Mouse (Mus musculus) embryonic facial prominence, embryonic 14.5 days (tissue): ENCODE measurements around the gene Riox1. TPM values are rescaled to one million over a fixed set of nuclear protein-coding genes. Genes with fewer than 3 reads are reported as not detected.
A peak's percentile ranks its signal among the peaks of the same experiment; 100 is the strongest.

ENCODE experiments used
- ATAC-seq: fragments of 200-750 bp; cut with Nextera tagmentation; 2 replicates; pipeline ENCODE4 v1.8.0; 2017; ENCODE audit warnings: low read depth, moderate number of reproducible peaks, moderate TSS enrichment
- DNase-seq: peaks from one replicate; pipeline ENCODE4 v3.0.0-alpha.2; 2015; ENCODE audit warnings: low spot score
- H3K27ac ChIP-seq: fragments of 300-500 bp; sonication (generic); replicated peaks from 2 replicates; pipeline ENCODE4 v1.5.1; 2014; ENCODE audit warnings: low read depth, mild to moderate bottlenecking, low read length, moderate library complexity
- H3K27me3 ChIP-seq: fragments of 300-500 bp; sonication (generic); replicated peaks from 2 replicates; pipeline ENCODE4 v1.6.1; 2014; ENCODE audit warnings: low read length; ENCODE audit not compliant: control insufficient read depth, insufficient read depth
- H3K36me3 ChIP-seq: fragments of 300-500 bp; sonication (generic); 2 replicates; pipeline ENCODE4 v1.6.1; 2014; ENCODE audit warnings: low read length, mixed read lengths; ENCODE audit not compliant: control insufficient read depth, insufficient read depth
- H3K4me1 ChIP-seq: fragments of 300-500 bp; sonication (generic); 2 replicates; pipeline ENCODE4 v1.6.1; 2014; ENCODE audit warnings: antibody characterized with exemption, low read length; ENCODE audit not compliant: control insufficient read depth, insufficient read depth
- H3K4me2 ChIP-seq: fragments of 300-500 bp; sonication (generic); 2 replicates; pipeline ENCODE4 v1.6.1; 2014; ENCODE audit warnings: low read depth, mild to moderate bottlenecking, low read length, moderate library complexity, mixed read lengths
- H3K4me3 ChIP-seq: fragments of 300-500 bp; sonication (generic); 2 replicates; pipeline ENCODE4 v1.5.1; 2014; ENCODE audit warnings: low read depth, mild to moderate bottlenecking, low read length
- H3K9ac ChIP-seq: fragments of 300-500 bp; sonication (generic); 2 replicates; pipeline ENCODE4 v1.6.1; 2014; ENCODE audit warnings: low read depth, mild to moderate bottlenecking, low read length, moderate library complexity, mixed read lengths
- H3K9me3 ChIP-seq: fragments of 300-500 bp; sonication (generic); 2 replicates; pipeline ENCODE4 v1.6.1; 2016; ENCODE audit warnings: low read length; ENCODE audit not compliant: control insufficient read depth
- WGBS: fragments of 180-500 bp; shearing (Covaris S2); extraction: QIAGEN DNeasy Blood & Tissue Kit; methylation state at CpG from one replicate; pipeline ENCODE4 v1.1.7; 2014; 5-methylcytosine and 5-hydroxymethylcytosine counted together
- polyA plus RNA-seq: library from polyadenylated mRNA; unstranded; fragments of >200 nt; fragmentation: Nextera tagmentation; extraction: Ambion mirVana; gene quantifications from 2 replicates; pipeline ENCODE4 v1.2.1, GENCODE M21; 2014

Gene Riox1
- 11.8 and 13.0 TPM in 2 replicates for polyA plus RNA-seq

DNA sequence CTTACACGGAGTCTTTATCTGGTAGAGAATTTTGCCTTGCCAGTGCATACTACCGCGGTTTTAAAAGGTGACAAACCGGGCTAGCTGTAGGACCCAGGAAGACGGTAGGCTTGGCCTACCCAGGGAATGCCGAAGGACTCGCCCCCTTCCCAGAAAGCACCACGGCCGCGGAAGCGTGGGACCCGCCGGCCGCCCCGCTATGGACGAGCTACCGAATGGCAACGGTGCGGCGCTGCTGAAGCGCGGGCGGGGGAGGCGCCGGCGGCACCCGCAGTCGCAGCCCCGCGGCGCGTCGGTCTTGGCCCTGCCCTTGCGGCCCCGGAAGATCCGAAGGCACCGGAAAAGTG lies at the start of gene Riox1:
Gene Riox1 (plus strand): TSS at position 116 of the 347 bp plus-strand sequence.
- WGBS = under 1% methylated on average over 28 of the region's 37 CpGs

GRCm38 (mm10) chr12:83910451-83910850 lies 40.0 kb upstream of the Riox1 start:
- WGBS = 82% methylated on average over 2 of the region's 2 CpGs
- Histone ChIP-seq H3K36me3 (peaks cover 6% of the 10 kb centered on the region; the same call in 1 of the 2 replicates), H3K9ac (no peak overlapping the region), H3K4me3 (no peak overlapping the region), H3K4me1 (0 out of 2 replicates have a peak, but pooled peaks cover 5% of the 10 kb centered on the region), H3K4me2 (no peak overlapping the region), H3K27me3 (no peaks in the 10 kb centered on the region), H3K9me3 (no peaks in the 10 kb centered on the region), H3K27ac (no peak overlapping the region)
- DNase-seq (no peak), ATAC-seq (no peak)

More for the DNA sequence above, at the start of gene Riox1:
- Histone ChIP-seq H3K9ac (peak within 1 kb of the TSS; percentile 82), H3K27ac (peak within 1 kb of the TSS; percentile 80), H3K4me3 (peak within 1 kb of the TSS; percentile 78), H3K4me2 (peak within 1 kb of the TSS; percentile 94), H3K9me3 (peaks cover 3% of the 10 kb centered on the region; the same call in 1 of the 2 replicates), H3K4me1 (peaks cover 13% of the 10 kb centered on the region), H3K36me3 (peaks cover 21% of the 10 kb centered on the region), H3K27me3 (no peaks in the 10 kb centered on the region)
- DNase-seq (peak; percentile 95), ATAC-seq (peak; percentile 96)

GRCm38 (mm10) chr12:83914202-83914740 lies 36.1 kb upstream of the Riox1 start:
- no peak for ATAC-seq
- Histone ChIP-seq H3K9me3 (no peaks in the 10 kb centered on the region), H3K4me2 (no peak overlapping the region), H3K9ac (no peak overlapping the region), H3K27ac (no peak overlapping the region; the same call in 1 of the 2 replicates), H3K27me3 (no peaks in the 10 kb centered on the region), H3K4me3 (no peak overlapping the region), H3K4me1 (0 out of 2 replicates have a peak, but pooled peaks cover 5% of the 10 kb centered on the region), H3K36me3 (peaks cover 6% of the 10 kb centered on the region; the same call in 1 of the 2 replicates)
- 88% methylated on average over 4 of the region's 4 CpGs for WGBS
- no peak for DNase-seq

GRCm38 (mm10) chr12:83914797-83915196 lies 35.6 kb upstream of the Riox1 start:
- Histone ChIP-seq H3K4me3 (no peak overlapping the region), H3K9me3 (no peaks in the 10 kb centered on the region), H3K4me1 (0 out of 2 replicates have a peak, but pooled peaks cover 5% of the 10 kb centered on the region), H3K4me2 (no peak overlapping the region), H3K27me3 (no peaks in the 10 kb centered on the region), H3K9ac (no peak overlapping the region), H3K27ac (no peak overlapping the region; the same call in 1 of the 2 replicates), H3K36me3 (peaks cover 6% of the 10 kb centered on the region; the same call in 1 of the 2 replicates)
- 85% methylated on average over 1 of the region's 1 CpGs for WGBS
- no peak for ATAC-seq
- no peak for DNase-seq

DNA sequence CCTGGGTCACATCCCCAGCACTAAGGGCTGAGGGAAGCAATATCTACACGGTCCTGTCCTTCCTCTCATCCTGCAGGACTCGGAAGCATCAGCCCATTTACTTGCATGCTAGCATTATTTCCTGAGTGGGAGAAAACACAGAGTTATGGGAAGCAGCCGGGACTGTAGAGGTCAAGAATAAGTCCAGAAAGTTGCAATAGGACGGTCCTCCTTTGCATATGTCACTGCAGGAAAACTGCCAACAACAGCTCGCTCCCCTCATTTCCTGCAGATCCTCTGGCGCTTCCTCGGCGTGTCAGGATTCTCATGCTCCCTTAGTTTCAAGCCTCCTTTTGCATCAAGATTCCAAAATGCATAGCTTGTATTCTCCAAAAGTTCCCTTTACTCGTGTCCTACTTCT lies 33.5 kb upstream of the Riox1 start:
- Histone ChIP-seq H3K4me3 (no peak overlapping the region), H3K27me3 (no peaks in the 10 kb centered on the region), H3K9ac (no peak overlapping the region), H3K27ac (0 out of 2 replicates have a peak overlapping the region, but pooled peaks have one; percentile 28), H3K9me3 (no peaks in the 10 kb centered on the region), H3K36me3 (peaks cover 6% of the 10 kb centered on the region; the same call in 1 of the 2 replicates), H3K4me2 (no peak overlapping the region), H3K4me1 (peaks cover 13% of the 10 kb centered on the region)
- DNase-seq (no peak), ATAC-seq (no peak)
- WGBS = 73% methylated on average over 9 of the region's 9 CpGs

- H3K4me1 ChIP-seq = peaks cover 11% of the 10 kb centered on the region
- DNase-seq = no peak
- H3K9me3 ChIP-seq = no peaks in the 10 kb centered on the region
- peak overlapping the region; percentile 94 for H3K4me3 ChIP-seq
- peak overlapping the region; percentile 77 for H3K9ac ChIP-seq
- WGBS = under 1% methylated on average over 22 of the region's 31 CpGs
- ATAC-seq = no peak
- peak overlapping the region; percentile 87 for H3K27ac ChIP-seq
- H3K27me3 ChIP-seq = no peaks in the 10 kb centered on the region
- no peaks in the 10 kb centered on the region for H3K36me3 ChIP-seq
- peak overlapping the region; percentile 86 for H3K4me2 ChIP-seq
These were observed 29.5 kb upstream of the Riox1 start for GRCm38 (mm10) chr12:83920721-83921441.

GRCm38 (mm10) chr12:83921535-83922381 lies 28.6 kb upstream of the Riox1 start, which contains the start of gene Numb:
Numb (minus strand) TSS chr12:83921934.
- DNase-seq (peak; percentile 99), ATAC-seq (peak; percentile 99)
- Histone ChIP-seq H3K4me3 (peak within 1 kb of the TSS; percentile 94), H3K27me3 (no peaks in the 10 kb centered on the region), H3K9me3 (no peaks in the 10 kb centered on the region), H3K36me3 (no peaks in the 10 kb centered on the region), H3K27ac (peak within 1 kb of the TSS; percentile 87), H3K4me1 (peaks cover 11% of the 10 kb centered on the region), H3K4me2 (peak within 1 kb of the TSS; percentile 86), H3K9ac (peak within 1 kb of the TSS; percentile 77)
- under 1% methylated on average over 35 of the region's 63 CpGs for WGBS
